In the genomic region with DNA sequence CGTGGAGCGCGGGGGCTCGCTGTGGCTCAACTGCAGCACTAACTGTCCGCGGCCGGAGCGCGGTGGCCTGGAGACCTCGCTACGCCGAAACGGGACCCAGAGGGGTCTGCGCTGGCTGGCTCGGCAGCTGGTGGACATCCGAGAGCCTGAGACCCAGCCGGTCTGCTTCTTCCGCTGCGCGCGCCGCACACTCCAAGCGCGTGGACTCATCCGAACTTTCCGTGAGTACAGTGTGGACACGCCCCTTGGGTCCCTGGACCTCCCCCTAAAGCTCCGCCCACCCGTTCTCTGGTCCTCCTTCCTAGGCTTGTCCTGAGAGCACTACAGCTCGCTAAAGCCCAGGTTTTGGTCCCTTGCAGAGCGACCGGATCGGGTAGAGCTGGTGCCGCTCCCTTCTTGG, we compare ENCODE assay signal across 8 mouse cellular contexts. TPM values are rescaled to one million over a fixed set of nuclear protein-coding genes. Genes with fewer than 3 reads are reported as not detected.
DNase-seq lines count a peak whose midpoint lies in the region; ATAC-seq and TF ChIP-seq lines count a peak whose summit lies in the region.

No protein-coding gene starts in this region.

- peak; percentile 93 for DNase-seq in adrenal gland, postnatal 10 days
- DNase-seq in forebrain, embryonic 10.5 days (ENCODE audit: extremely low spot score, low spot score) = peak; percentile 71
- peak; percentile 74 for DNase-seq in heart, postnatal 25 days (ENCODE audit: low spot score)
- peak; percentile 68 to 86 for DNase-seq in layer of hippocampus, adult 18-20 months (ENCODE audit: low spot score in 2 of 2)
- peak; percentile 96 for DNase-seq in lung, postnatal 0 days (ENCODE audit: low spot score)
- DNase-seq in ovary, postnatal 10 days (ENCODE audit: low spot score) = peak; percentile 48
- DNase-seq in urinary bladder, postnatal 36 days (ENCODE audit: low spot score in 2 of 2) = peak; percentile 89 to 90

- no peaks in the 10 kb centered on the region for H3K36me3 ChIP-seq in ES-Bruce4 (ENCODE audit: control insufficient read depth, insufficient read depth, low read length, poor library complexity, severe bottlenecking)
- no peaks in the 10 kb centered on the region for H3K36me3 ChIP-seq in forebrain, embryonic 10.5 days (replicated peaks)
- 0 out of 2 replicates have a peak, but pooled peaks cover 4% of the 10 kb centered on the region for H3K36me3 ChIP-seq in lung, postnatal 0 days (ENCODE audit: insufficient read depth, low read length)

- no peaks in the 10 kb centered on the region for H3K9me3 ChIP-seq in ES-Bruce4 (replicated peaks; ENCODE audit: control insufficient read depth, insufficient read depth, low read length, poor library complexity, severe bottlenecking)
- H3K9me3 ChIP-seq in forebrain, embryonic 10.5 days = no peaks in the 10 kb centered on the region
- H3K9me3 ChIP-seq in lung, postnatal 0 days (ENCODE audit: low read length) = no peaks in the 10 kb centered on the region

- peak; percentile 16 for TF ChIP-seq POLR2A in ES-Bruce4 (IDR thresholded peaks at IDR 0.05; ENCODE audit: insufficient read depth, low read length)

- H3K4me2 ChIP-seq in lung, postnatal 0 days (replicated peaks; ENCODE audit: low read depth, low read length) = peak overlapping the region; percentile 85

- peak overlapping the region; percentile 47 for H3K9ac ChIP-seq in ES-Bruce4 (ENCODE audit: low read depth, poor library complexity, severe bottlenecking)
- H3K9ac ChIP-seq in lung, postnatal 0 days (replicated peaks; ENCODE audit: low read depth) = no peak overlapping the region

- TF ChIP-seq EP300 in ES-Bruce4 (IDR thresholded peaks at IDR 0.05; ENCODE audit: insufficient read depth, low read depth, low read length) = no peak
- TF ChIP-seq EP300 in lung, postnatal 0 days (IDR thresholded peaks at IDR 0.05) = no peak

- WGBS in forebrain, embryonic 10.5 days = under 1% methylated on average over 34 of the region's 34 CpGs
- WGBS in lung, postnatal 0 days = 0% methylated on average over 24 of the region's 34 CpGs

- no peak overlapping the region for H3K27ac ChIP-seq in ES-Bruce4 (ENCODE audit: insufficient read depth, low read length)
- no peak overlapping the region for H3K27ac ChIP-seq in forebrain, embryonic 10.5 days
- no peak overlapping the region for H3K27ac ChIP-seq in lung, postnatal 0 days (ENCODE audit: low read length)

- intact Hi-C loops in heart, postnatal 25 days (cut with DNase I) = loop anchor here (5.0 kb wide), 1 partner anchor 104 kb away; no protein-coding TSS in a partner anchor

- H3K4me1 ChIP-seq in ES-Bruce4 (ENCODE audit: control insufficient read depth, insufficient read depth, low read length) = peaks cover 3% of the 10 kb centered on the region
- peaks cover 81% of the 10 kb centered on the region for H3K4me1 ChIP-seq in forebrain, embryonic 10.5 days
- peaks cover 12% of the 10 kb centered on the region; the same call in 1 of the 2 replicates for H3K4me1 ChIP-seq in lung, postnatal 0 days (ENCODE audit: insufficient read depth, low read depth, low read length)

- TF ChIP-seq CTCF in ES-Bruce4 (IDR thresholded peaks at IDR 0.05; ENCODE audit: low read depth, low read length) = no peak
- no peak for TF ChIP-seq CTCF in lung, postnatal 0 days (IDR thresholded peaks at IDR 0.05)

- H3K27me3 ChIP-seq in ES-Bruce4 (ENCODE audit: control insufficient read depth, insufficient read depth, low read length, poor library complexity, severe bottlenecking) = no peaks in the 10 kb centered on the region; the same call in 1 of the 2 replicates
- peaks cover 100% of the 10 kb centered on the region for H3K27me3 ChIP-seq in forebrain, embryonic 10.5 days (ENCODE audit: poor library complexity, severe bottlenecking)
- H3K27me3 ChIP-seq in lung, postnatal 0 days (replicated peaks; ENCODE audit: insufficient read depth, low read length) = peaks cover 42% of the 10 kb centered on the region

- H3K4me3 ChIP-seq in ES-Bruce4 (ENCODE audit: low read depth, low read length) = peak overlapping the region; percentile 59
- H3K4me3 ChIP-seq in forebrain, embryonic 10.5 days = peak overlapping the region; percentile 50
- H3K4me3 ChIP-seq in lung, postnatal 0 days (ENCODE audit: low read depth, low read length) = peak overlapping the region; percentile 44

- ATAC-seq in lung, postnatal 0 days = peak; percentile 71

RNA-seq across cellular contexts. Expression of gene Icam5, which starts 1.3 kb away (rescaled TPM):
- 0.94 and 1.3 TPM in 2 replicates for polyA plus RNA-seq in ES-Bruce4 (2011; ENCODE audit: insufficient read depth, insufficient read length, low read depth, missing spikeins)
- under 1 TPM; 0.51 to 0.67 TPM for total RNA-seq in adrenal gland, postnatal 10 days (2021)
- 0.05 TPM in 1 of 2 replicates, not detected in the other for polyA plus RNA-seq in forebrain, embryonic 10.5 days (2016; fragmentation: Nextera tagmentation; extraction: Ambion mirVana)
- not detected for total RNA-seq in heart, postnatal 25 days (2021)
- total RNA-seq in layer of hippocampus, adult 18-20 months (2021) = 100 to 1,000 TPM; 379 to 387 TPM
- polyA plus RNA-seq in lung, postnatal 0 days (2015; fragmentation: Nextera tagmentation; extraction: Ambion mirVana) = 0.18 and 0.27 TPM in 2 replicates

RNA-seq across cellular contexts. Expression of gene Icam4, which starts 4.0 kb away (rescaled TPM):
- polyA plus RNA-seq in ES-Bruce4 (2011; ENCODE audit: insufficient read depth, insufficient read length, low read depth, missing spikeins) = 1.3 TPM in 1 of 2 replicates, not detected in the other
- 1 to 10 TPM; 2.3 to 3.2 TPM for total RNA-seq in adrenal gland, postnatal 10 days (2021)
- polyA plus RNA-seq in forebrain, embryonic 10.5 days (2016; fragmentation: Nextera tagmentation; extraction: Ambion mirVana) = 4.8 and 7.9 TPM in 2 replicates
- total RNA-seq in heart, postnatal 25 days (2021) = under 1 TPM; 0.26 to 0.64 TPM
- total RNA-seq in layer of hippocampus, adult 18-20 months (2021) = 1 to 10 TPM in 1 of 2 experiments, under 1 TPM in 1; 0.97 to 1.2 TPM
- 3.3 and 3.8 TPM in 2 replicates for polyA plus RNA-seq in lung, postnatal 0 days (2015; fragmentation: Nextera tagmentation; extraction: Ambion mirVana)

RNA-seq across cellular contexts. Expression of gene Icam1, which starts 17.4 kb away (rescaled TPM):
- polyA plus RNA-seq in ES-Bruce4 (2011; ENCODE audit: insufficient read depth, insufficient read length, low read depth, missing spikeins) = 24.9 and 25.7 TPM in 2 replicates
- 10 to 100 TPM; 10.8 to 12.4 TPM for total RNA-seq in adrenal gland, postnatal 10 days (2021)
- 4.1 and 5.8 TPM in 2 replicates for polyA plus RNA-seq in forebrain, embryonic 10.5 days (2016; fragmentation: Nextera tagmentation; extraction: Ambion mirVana)
- 1 to 10 TPM; 7.7 to 9.6 TPM for total RNA-seq in heart, postnatal 25 days (2021)
- 1 to 10 TPM; 2.0 to 2.6 TPM for total RNA-seq in layer of hippocampus, adult 18-20 months (2021)
- 236 and 352 TPM in 2 replicates for polyA plus RNA-seq in lung, postnatal 0 days (2015; fragmentation: Nextera tagmentation; extraction: Ambion mirVana)

RNA-seq across cellular contexts. Expression of gene Mrpl4, which starts 30.6 kb away (rescaled TPM):
- polyA plus RNA-seq in ES-Bruce4 (2011; ENCODE audit: insufficient read depth, insufficient read length, low read depth, missing spikeins) = 45.1 and 50.9 TPM in 2 replicates
- 100 to 1,000 TPM; 121 to 125 TPM for total RNA-seq in adrenal gland, postnatal 10 days (2021)
- 152 and 154 TPM in 2 replicates for polyA plus RNA-seq in forebrain, embryonic 10.5 days (2016; fragmentation: Nextera tagmentation; extraction: Ambion mirVana)
- 100 to 1,000 TPM; 143 to 144 TPM for total RNA-seq in heart, postnatal 25 days (2021)
- 10 to 100 TPM; 61.0 to 61.9 TPM for total RNA-seq in layer of hippocampus, adult 18-20 months (2021)
- 112 and 125 TPM in 2 replicates for polyA plus RNA-seq in lung, postnatal 0 days (2015; fragmentation: Nextera tagmentation; extraction: Ambion mirVana)

RNA-seq across cellular contexts. Expression of gene Zglp1, which starts 33.8 kb away (rescaled TPM):
- 2.5 TPM in 1 of 2 replicates, not detected in the other for polyA plus RNA-seq in ES-Bruce4 (2011; ENCODE audit: insufficient read depth, insufficient read length, low read depth, missing spikeins)
- not detected for total RNA-seq in adrenal gland, postnatal 10 days (2021)
- 1.5 and 1.9 TPM in 2 replicates for polyA plus RNA-seq in forebrain, embryonic 10.5 days (2016; fragmentation: Nextera tagmentation; extraction: Ambion mirVana)
- total RNA-seq in heart, postnatal 25 days (2021) = not detected
- not detected for total RNA-seq in layer of hippocampus, adult 18-20 months (2021)
- polyA plus RNA-seq in lung, postnatal 0 days (2015; fragmentation: Nextera tagmentation; extraction: Ambion mirVana) = 0.51 TPM in 1 of 2 replicates, not detected in the other

Comparison
In these comparisons a context has a peak if more than half of its experiments do, and no peak if none do; other contexts are left out.
1. RNA of gene Icam5, which starts 1.3 kb away (total RNA-seq): 379 to 387 TPM in layer of hippocampus, adult 18-20 months; 0.51 to 0.67 TPM in adrenal gland, postnatal 10 days and not detected in heart, postnatal 25 days; every median in the first group is over 100 times any median in the second.
2. Peak in every context shown above with its lines, with median percentiles within 50 percentile points of each other: H3K4me3 ChIP-seq and DNase-seq.